Mouse (Mus musculus) C2C12 (cell line): ENCODE data around the gene Erbin.

Source experiments
- CTCF ChIP-seq: IDR thresholded peaks from one replicate; pipeline ENCODE4 v1.5.1; 2011; ENCODE audit not compliant: control insufficient read depth, insufficient read depth, insufficient read length
- MYOD1 ChIP-seq: IDR thresholded peaks from one replicate; pipeline ENCODE4 v1.6.1; 2011; ENCODE audit warnings: low read depth; ENCODE audit not compliant: control insufficient read depth, insufficient read length
- USF1 ChIP-seq: IDR thresholded peaks from one replicate; pipeline ENCODE4 v1.6.1; 2011; ENCODE audit warnings: low read depth, mild to moderate bottlenecking, control low read depth, moderate library complexity

GRCm38 (mm10) chr13:103958607-103959123 lies 38.4 kb upstream of the Erbin start:
- TF ChIP-seq MYOD1 (no peak), CTCF (no peak), USF1 (no peak)
